Mouse (Mus musculus) megakaryocyte, embryonic 14.5 days (primary cell): ENCODE measurements at regions not wholly inside any gene's neighbourhood (a gene's known extent, or its start where the extent isn't known, plus 50 kb on each side); places are given as distances from the start of the nearest gene placed in this dataset.
"Not testable (repeated sequence)": the region's sequence is repeated elsewhere in the genome, so short reads cannot be mapped to it uniquely, and the experiment has no call there.

Source experiments
- FLI1 ChIP-seq: IDR thresholded peaks from 2 replicates; pipeline ENCODE4 v1.6.1; 2012; ENCODE audit warnings: low read length, inconsistent platforms, mixed read lengths
- GATA1 ChIP-seq: IDR thresholded peaks from 3 replicates; pipeline ENCODE4 v1.6.1; 2012; ENCODE audit warnings: mixed read lengths, low read length, inconsistent platforms, borderline replicate concordance

- TF ChIP-seq GATA1, FLI1: not testable (repeated sequence)
These were observed 81.3 kb downstream of the Nfkbiz start for GRCm38 (mm10) chr16:55757422-55757815.
